Mouse (Mus musculus): ENCODE data around the gene Gm4871.

Gene Gm4871

GRCm38 (mm10) chr5:144998491-144998890 is 34.1 kb downstream of the Gm4871 start:
- no peak for DNase-seq (ENCODE audit: inconsistent age in 2 of 2, low spot score in 1 of 2)

DNA sequence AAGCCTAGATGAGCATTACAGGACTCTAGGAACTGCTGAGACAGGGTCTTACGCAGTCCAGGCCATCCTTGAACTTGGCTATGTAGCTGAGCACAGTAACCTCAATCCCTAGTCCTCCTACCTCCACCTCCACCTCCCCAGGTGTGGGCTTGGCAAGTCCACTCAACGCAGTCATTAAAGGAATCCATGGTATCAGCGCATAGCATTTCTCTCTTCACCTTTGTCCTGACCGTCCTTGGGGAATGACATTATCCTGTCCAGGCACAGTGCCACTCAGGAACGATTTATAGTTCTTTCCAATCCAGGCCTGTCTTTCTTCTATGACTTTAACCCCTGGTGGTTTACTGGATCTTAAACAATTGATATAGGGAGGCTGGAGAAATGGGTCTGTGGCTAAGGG is 42.1 kb downstream of the Gm4871 start:
- peak in 1 of 2 experiments; percentile 64 for DNase-seq (ENCODE audit: inconsistent age in 2 of 2, low spot score in 1 of 2)

DNA sequence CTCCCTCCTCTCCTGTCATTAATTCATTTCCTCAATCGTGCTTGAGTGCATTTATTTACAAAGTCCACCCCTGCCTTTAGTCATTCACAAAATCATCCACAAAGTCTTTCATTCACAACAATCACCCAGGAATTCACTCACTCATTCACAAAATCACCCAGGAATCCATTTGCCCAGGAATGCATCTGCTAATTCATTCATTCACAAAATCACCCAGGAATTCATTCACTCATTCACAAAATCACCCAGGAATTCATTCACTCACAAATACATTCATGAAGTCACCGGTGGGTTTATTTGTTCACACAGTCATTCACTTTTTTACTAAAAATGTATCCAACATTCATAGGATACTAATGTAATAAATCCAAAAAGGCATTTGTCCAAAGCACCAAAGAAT is 42.5 kb downstream of the Gm4871 start:
- DNase-seq (ENCODE audit: inconsistent age in 2 of 2, low spot score in 1 of 2) = no peak

GRCm38 (mm10) chr5:144989061-144989405 is 43.5 kb downstream of the Gm4871 start:
- DNase-seq (ENCODE audit: inconsistent age in 2 of 2, low spot score in 1 of 2) = no peak

DNA sequence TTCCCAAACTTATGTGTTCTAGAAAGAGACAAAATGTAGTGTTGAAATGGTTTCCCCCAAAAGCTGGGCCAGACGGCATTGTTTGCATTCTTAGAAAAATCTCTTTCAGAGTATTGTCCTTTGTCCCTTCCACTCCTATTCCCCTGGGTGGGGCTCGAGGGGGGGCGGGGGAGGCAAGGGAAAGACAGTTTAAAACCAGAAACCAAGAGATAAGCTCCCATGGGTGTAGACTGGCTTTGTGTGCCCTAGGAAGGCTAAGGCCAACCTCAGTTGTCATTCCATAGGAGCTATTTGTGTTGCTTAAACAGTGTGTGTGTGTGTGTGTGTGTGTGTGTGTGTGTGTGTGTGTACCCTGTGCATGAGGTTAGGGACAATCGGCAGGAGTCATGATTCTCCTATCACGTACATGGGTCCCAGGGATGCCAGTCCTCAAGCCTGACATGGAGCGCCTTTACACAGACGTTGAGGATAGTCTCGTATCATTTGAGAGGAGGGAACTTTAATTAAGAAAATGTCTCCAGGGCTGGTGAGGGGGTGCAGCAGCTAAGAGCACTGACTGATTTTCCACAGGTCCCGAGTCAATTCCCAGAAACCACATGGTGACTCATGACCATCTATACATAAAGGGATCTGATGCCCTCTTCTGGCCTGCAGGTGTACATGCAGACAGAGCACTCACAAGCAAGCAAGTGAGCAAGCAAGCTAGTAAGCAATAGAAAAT is 44.1 kb downstream of the Gm4871 start:
- peak; percentile 48 to 85 for DNase-seq (ENCODE audit: inconsistent age in 2 of 2, low spot score in 1 of 2)

DNA sequence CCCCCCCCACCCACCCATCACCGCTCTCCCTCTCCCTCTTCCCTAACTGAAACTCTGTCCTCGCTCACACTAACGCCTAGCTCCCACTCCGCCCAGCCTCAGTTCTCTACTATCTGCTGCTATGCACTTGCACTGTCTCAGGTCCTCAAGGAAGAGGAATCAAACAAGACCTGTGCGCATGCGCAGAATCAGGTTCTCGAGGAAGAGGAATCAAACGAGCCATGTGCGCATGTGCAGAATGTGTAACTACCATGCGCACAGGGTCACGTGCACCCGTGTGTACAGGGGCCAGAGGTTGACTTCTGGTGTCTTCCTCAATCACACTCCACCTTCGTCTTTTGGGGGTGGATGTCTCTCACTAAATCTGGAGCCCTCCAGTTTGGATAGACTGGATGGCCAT is 45.0 kb downstream of the Gm4871 start:
- DNase-seq (ENCODE audit: inconsistent age in 2 of 2, low spot score in 1 of 2) = no peak

GRCm38 (mm10) chr5:144984839-144985238 is 47.7 kb downstream of the Gm4871 start:
- no peak for DNase-seq (ENCODE audit: inconsistent age in 2 of 2, low spot score in 1 of 2)

GRCm38 (mm10) chr5:144983227-144983626 is 49.3 kb downstream of the Gm4871 start:
- DNase-seq (ENCODE audit: inconsistent age in 2 of 2, low spot score in 1 of 2) = no peak

Measured in adrenal gland, adult (tissue).